22 mouse cellular contexts compared by ENCODE assay signal in genomic region chr11:63367756-63368265, GRCm38 (mm10).
"Had no signal": no experiment of that assay in that cellular context is flagged by ENCODE, and none has a peak within 500 bp of the region (broad histone marks: within the 10 kb centered on the region; RNA-seq: fewer than 3 reads in every experiment).

No protein-coding gene starts in this region.

- H3K4me1 ChIP-seq: intestine, embryonic 15.5 days; kidney, embryonic 15.5 days; limb, embryonic 12.5 days; limb, embryonic 15.5 days; neural tube, embryonic 13.5 days; stomach, embryonic 15.5 days had no signal

- ATAC-seq: intestine, embryonic 15.5 days had no signal

- H3K9me3 ChIP-seq: intestine, embryonic 15.5 days; kidney, embryonic 15.5 days; limb, embryonic 15.5 days; liver, embryonic 13.5 days; stomach, embryonic 15.5 days had no signal

- H3K9ac ChIP-seq: intestine, embryonic 15.5 days; kidney, embryonic 15.5 days; limb, embryonic 12.5 days; limb, embryonic 15.5 days; liver, embryonic 13.5 days; neural tube, embryonic 13.5 days; stomach, embryonic 15.5 days had no signal

- H3K4me3 ChIP-seq: intestine, embryonic 15.5 days; kidney, embryonic 15.5 days; left cerebral cortex, adult 2 months; limb, embryonic 12.5 days; limb, embryonic 15.5 days; liver, embryonic 13.5 days; myocyte; neural tube, embryonic 13.5 days; stomach, embryonic 15.5 days had no signal

- H3K4me2 ChIP-seq: intestine, embryonic 15.5 days; kidney, embryonic 15.5 days; limb, embryonic 12.5 days; limb, embryonic 15.5 days; liver, embryonic 13.5 days; neural tube, embryonic 13.5 days; stomach, embryonic 15.5 days had no signal

- DNase-seq: kidney, adult 11 months; kidney, adult 8-10 months; kidney, postnatal 10 days; kidney, postnatal 36 days; layer of hippocampus, postnatal 36 days; left cerebral cortex, postnatal 4 days; liver, embryonic 13.5 days; lung, adult 2 months; lung, postnatal 14 days; lung, postnatal 4 days; retina, postnatal 1 day; right cerebral cortex, postnatal 25 days; spleen, adult 18-20 months; thymus, postnatal 25 days had no signal

- H3K27me3 ChIP-seq: intestine, embryonic 15.5 days; limb, embryonic 12.5 days; limb, embryonic 15.5 days; neural tube, embryonic 13.5 days; stomach, embryonic 15.5 days had no signal

- H3K36me3 ChIP-seq: intestine, embryonic 15.5 days; kidney, embryonic 15.5 days; limb, embryonic 12.5 days; limb, embryonic 15.5 days; liver, embryonic 13.5 days; neural tube, embryonic 13.5 days; stomach, embryonic 15.5 days had no signal

- H3K27ac ChIP-seq: intestine, embryonic 15.5 days; kidney, embryonic 15.5 days; left cerebral cortex, adult 2 months; limb, embryonic 12.5 days; limb, embryonic 15.5 days; liver, embryonic 13.5 days; neural tube, embryonic 13.5 days; stomach, embryonic 15.5 days had no signal
